Mouse (Mus musculus): ENCODE measurements around the gene Ranbp3l.

Ranbp3l gene

DNA sequence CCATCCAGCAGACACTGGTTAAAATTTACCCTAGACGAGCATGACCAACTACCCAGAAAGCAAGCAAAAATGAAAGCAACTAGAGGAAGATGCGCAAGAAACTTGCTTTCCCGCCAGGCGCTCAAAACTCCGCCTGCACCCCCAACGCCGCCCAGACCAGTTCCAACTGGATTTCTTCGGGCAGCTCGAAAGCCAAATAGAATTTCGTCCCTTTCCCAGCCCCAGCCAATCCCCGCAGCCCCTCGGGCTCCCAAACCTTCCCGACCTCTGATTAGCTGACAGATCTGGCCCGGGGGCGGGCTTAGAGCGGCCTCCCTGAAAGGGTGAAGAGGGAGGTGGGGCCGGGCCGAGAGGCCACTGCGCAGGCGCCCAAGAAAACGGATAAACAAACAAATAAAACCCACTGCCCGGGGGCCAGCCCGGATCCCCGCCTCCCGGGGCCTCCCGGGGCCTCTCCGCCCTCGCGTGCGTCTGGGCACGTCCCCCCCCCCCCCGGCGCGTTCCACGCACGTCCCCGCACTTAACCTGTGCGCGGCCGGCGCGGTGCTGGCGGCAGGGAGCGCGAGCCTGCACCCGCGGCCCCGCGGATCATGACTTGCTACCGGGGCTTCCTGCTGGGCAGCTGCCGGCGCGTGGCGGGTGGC, 103.3 kb downstream of the Ranbp3l start, which contains the start of gene Nadk2:
Gene Nadk2, plus strand, starts transcription at position 349 of the 644 bp plus-strand sequence.
- peak; percentile 96 for DNase-seq (ENCODE audit: low read depth, low spot score)

DNA sequence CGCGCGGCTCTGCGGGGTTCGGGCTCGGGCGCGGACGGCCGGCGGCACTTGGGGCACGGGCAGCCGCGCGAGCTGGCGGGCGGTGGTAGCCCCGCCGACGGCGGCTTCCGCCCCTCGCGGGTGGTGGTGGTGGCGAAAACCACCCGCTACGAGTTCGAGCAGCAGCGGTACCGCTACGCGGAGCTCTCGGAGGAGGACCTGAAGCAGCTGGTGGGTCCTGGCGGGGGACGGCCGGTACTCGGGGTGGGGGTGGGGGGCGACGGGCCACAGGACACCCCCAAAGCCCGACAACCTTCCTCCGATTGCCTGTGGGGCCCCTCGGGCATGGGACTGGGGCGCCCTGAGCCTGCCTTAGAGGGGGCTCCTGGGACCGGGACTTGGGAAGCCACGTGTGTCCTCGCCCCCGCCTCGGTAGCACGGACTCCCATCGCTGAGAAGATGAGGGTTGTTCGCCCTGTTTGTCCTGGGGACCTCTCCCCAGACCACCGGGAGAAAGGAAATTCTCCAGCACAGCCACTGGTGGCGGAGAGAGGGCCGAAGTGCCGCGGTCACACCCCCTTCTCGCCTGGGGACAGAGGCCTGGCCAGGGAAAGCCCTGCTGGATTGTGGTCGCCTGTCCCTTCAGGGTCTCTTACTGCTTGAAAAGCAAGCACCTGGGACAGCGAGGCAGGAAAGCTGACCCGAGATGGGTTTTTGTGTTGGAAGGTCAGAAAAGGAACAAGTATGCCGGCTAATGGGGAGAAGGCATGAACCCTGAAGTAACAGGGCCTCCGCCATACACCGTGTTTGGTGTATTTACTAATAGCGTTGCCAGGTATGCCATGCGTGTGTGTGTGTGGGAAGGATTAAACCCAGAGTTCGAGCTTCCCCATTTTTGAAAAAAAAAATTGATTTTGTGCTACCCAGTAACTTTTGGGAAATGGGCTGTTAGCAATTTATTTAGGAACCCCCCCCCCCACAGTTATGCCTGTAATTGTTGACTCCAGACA, 104.1 kb downstream of the Ranbp3l start:
- DNase-seq (ENCODE audit: low read depth, low spot score): no peak

DNA sequence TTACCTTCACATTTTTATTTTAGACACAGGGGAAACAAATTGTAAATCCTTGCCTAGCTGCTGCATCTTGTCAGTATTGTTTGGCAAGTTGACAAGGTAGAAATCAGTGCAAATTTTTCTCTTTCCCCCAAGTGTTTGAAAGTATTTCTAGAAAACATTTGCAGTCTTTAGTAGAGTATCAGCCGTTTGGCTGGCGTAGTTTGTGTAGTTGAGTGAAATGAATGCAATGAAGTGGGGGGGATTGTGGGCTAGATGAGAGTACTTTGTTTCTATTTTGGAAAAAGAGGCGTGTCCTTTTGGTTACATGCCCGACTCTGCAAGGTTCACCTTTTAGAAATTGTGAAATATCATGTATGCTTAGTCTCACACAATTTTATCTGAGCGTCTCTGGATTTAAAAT, 104.9 kb downstream of the Ranbp3l start:
- DNase-seq (ENCODE audit: low read depth, low spot score): peak; percentile 67

DNA sequence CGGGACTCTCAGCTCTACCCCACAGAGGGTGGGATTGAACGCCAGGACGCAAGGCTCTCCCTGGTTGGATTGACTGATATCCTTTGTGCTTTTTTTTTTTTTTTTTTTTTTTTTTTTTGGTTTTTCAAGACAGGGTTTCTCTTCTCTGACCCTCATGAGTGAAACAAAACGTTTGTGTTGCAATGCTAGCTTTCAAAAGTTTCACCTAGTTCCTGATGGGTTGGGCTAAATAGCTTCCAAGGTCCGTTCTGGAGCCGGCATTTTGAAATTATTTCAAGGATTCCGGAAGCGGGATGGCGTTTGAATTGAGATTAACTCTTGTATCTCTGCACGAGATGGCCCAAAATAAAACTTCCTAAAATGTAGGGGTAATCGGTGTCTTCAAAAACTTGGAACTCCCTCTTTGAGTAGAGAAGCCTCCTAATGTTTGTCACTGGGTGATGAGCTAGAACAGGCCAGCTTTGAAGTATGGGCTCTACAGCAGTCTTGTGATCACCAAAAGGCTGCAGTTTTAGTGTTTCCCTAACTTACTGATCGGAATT, 105.4 kb downstream of the Ranbp3l start:
- DNase-seq (ENCODE audit: low read depth, low spot score): no peak

DNA sequence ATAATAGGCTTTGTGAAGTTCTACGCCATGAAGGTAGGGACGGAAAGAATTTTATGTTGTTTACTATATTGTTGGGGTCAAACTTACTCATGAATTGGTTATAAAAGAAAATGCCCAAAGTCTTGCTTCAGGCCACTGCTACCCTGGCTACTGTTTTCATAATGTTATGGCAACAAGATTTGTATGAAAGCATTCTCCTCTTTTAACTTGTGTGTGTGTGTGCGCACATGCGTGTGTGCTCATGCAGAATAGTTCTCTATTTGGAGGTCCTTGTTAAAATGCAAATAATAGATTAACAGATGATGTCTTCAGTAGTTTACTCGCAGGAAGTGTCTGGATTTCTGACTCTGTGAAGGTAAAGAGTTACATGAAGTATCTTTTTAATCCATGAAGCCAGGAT, 105.9 kb downstream of the Ranbp3l start:
- no peak for DNase-seq (ENCODE audit: low read depth, low spot score)

DNA sequence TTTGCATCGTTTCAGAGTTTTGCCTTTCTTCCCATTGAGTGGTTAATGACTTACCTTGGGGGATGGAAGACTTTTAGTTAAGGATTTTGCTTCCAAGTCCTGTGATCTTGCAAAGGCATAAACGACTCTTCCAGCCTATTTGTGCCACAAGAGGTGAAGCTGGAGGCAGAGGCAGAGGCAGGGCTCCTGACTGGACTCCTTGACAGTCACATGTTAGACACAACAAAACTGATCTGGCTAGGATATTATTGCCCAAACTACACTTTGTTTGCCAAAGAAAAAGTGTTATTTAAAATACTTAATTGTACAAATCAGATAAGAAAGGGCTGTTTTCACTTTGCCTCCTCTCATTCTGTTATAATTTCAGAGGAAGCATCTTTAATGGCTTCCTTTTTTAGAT, 106.4 kb downstream of the Ranbp3l start:
- no peak for DNase-seq (ENCODE audit: low read depth, low spot score)

DNA sequence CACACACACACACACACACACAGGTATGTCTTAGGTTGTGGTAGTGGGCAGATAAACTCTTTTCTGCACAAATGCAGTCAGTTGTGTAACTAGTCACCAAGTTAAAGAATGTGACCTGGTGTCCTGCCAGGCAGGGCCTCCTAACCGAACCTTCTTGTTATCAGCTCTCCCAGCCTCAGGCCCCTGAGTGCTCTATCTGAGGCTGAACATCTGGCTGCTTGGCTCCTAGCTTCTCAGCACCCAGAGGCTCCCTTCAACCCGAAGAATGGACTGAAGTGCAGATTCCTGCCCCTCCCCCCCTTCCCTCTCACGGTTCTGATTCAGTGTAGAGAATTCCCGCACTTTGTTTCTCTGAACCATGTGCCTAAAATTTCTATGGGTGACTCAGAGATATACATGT, 106.9 kb downstream of the Ranbp3l start:
- no peak for DNase-seq (ENCODE audit: low read depth, low spot score)

DNA sequence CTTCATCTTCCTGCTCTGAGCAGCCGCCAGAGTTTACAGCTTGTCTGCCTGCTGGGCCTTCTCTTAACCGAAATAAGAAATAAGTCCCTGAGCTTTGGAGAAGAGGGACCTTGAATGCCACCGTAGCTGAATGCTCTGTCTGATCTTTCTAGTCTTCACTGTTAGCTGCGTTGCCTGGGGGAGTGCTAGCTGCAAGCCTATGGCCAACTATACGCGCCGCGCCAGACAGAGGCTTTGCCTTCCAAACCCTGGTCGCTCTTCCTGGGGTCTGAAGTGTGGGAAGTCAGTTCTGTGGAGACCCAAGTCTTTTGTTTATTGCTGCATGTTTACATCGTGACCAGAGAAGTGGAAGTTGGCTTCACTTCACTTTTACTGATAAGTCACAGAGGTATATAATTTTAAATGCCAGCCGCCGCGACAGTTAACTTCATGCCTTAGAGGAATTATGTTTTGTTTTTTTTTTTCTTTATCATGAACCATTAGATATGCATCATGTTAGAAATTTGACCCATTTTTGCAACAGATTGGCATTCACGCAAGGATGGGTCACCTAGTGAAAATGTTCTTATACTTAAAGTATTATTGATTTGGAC, 108.0 kb downstream of the Ranbp3l start:
- DNase-seq (ENCODE audit: low read depth, low spot score): no peak

DNA sequence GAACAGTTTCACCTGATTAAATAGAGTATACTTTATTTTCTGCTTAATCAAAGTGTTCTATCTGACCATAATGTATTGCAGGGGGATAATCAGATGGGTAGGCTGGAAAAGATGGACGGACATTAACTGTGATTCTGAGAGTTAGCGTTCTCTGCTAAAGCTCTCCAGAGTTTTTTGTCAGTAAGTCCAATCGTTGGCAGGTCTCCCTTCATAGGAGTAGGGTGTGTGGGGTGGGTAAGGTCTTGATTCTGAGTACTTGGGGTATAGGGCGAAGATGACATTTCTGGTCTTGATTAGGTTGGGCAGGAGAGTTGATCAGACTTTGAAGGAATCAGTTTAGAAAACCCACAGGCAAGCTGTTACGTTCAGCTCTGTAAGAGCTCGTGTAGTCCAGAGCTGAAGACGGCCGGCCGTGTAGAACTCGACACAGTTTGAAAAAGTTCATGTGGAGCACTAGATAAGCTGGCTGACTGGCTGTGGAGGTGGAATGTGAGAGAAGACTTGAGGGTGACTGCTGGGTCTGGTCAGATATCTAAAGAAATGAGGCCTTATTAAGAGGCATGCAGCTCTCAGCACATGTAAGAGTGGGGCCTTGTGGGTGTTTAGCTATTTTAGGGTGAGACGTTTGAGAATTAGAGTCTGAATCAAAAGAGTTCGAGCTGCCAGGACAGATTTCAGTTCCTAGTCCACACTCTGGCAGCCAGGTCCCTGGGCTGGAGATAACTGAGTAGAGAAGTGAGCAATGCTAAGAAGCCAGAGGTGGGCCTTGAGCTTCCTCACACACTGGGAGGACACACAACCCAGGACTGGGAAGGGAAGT, 110.9 kb downstream of the Ranbp3l start:
- no peak for DNase-seq (ENCODE audit: low read depth, low spot score)

DNA sequence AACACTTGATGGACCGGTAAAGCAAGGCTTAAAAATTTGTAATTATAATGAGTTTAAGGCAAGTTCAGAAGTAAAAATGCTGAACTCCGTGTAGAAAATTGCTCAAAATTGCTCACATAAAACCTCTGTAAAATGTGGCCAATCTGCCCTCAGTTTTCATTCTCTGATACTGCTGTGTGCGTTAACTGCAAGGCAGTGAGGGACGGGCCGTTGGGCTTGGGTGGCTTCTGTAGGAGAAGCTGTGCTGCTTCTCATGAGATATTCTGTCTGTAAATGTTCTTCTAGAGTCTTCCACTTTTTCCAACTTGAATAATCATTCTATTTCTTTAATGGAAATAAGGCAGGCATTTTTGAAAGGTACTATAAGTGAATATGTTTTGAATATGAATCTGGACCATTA, 111.9 kb downstream of the Ranbp3l start:
- DNase-seq (ENCODE audit: low read depth, low spot score): no peak

DNA sequence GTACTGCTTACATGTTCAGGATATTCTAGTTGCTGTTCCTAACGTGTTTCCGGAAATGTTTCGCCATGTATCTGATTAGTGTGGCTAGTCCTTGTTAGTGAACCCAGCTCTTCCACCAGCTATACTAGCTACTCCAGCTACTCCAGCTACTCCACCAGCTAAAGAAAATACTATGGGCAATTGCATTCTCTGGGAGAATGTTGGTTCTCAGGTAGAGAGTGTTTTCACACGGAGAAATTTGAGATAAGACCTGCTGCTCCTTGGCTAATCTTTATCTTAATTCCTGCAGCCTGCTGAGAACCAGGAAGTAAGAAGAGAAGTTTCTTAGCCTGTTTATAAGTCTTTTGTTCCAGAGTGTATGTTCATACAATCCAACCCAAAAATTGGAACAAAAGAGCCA, 112.5 kb downstream of the Ranbp3l start:
- DNase-seq (ENCODE audit: low read depth, low spot score): no peak

DNA sequence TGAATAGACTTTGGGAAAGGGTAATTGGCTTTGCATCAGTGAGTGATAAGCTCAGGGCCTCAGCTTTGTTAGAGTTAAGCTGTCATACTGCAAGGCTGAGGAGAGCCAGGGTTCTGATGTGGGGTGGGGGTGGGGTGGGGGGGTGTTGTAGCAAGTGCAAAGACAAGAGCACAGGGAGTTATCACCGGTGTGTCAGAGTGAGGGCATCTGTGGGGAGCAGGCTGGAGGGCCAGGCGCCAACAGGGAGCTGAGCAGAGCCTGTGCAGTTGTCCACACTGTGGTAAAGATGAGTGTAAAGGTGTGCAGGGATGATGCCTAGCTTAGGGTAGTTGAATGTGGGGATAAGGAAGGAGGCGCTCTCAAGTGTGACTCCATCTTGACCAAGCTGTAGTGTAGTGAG, 113.5 kb downstream of the Ranbp3l start:
- no peak for DNase-seq (ENCODE audit: low read depth, low spot score)

DNA sequence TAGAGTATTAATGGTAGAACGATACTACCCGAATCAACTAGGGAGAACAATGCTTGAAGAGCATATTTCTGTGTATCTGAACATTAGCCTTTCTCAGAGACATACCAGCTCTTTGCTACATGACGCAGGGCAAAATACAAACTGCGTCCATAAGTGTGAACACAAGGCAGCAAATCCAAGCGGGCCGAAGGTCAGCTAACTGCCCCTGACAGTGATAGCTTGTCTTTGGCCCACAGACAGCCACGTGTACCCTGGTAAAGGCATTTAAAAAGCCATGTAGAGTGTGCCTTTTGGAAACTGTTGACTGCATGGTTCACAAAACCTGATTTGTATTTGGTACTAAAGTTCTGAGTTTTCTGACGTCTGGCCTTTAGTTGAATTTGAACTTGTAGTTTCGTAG, 115.0 kb downstream of the Ranbp3l start:
- no peak for DNase-seq (ENCODE audit: low read depth, low spot score)

DNA sequence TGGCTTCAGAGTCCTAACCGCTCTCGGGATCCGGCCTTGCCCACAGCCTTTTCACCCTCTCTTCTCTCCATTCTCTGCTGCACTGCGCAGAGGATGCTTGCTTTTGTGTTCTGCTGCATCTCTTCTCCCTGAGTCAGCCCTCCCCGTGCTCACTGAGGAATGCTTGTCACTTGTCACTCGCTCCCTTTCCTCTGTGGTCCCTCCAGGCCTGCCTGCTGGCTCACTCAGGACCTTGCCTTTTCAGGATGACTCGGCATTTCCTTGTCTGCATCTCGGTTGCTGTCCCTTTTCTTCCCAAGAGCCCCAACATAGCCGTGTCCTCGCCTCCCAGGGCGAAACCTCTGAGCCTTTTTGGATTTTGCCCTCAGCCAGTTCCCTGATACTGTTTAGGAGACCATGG, 119.1 kb downstream of the Ranbp3l start:
- DNase-seq (ENCODE audit: low read depth, low spot score): no peak

DNA sequence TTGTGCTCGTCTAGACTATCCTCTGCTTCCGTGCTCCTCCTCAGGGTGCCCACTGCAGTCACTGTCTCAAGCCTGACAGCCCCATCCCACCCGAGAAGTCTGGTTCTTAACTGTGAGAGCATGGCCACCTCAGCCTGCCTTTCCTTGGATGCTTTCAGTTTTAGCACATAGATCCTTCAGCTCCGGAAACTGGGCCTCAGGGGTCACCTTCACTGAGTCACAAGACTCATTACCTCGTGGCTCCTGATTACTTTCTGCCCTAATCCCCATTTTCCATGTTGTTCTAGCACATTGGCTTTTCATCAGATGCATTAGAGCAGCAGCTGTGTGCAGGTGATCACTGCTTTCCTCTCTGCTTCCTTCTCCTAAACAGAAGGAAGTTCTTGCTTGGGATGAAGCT, 119.7 kb downstream of the Ranbp3l start:
- DNase-seq (ENCODE audit: low read depth, low spot score): no peak

DNA sequence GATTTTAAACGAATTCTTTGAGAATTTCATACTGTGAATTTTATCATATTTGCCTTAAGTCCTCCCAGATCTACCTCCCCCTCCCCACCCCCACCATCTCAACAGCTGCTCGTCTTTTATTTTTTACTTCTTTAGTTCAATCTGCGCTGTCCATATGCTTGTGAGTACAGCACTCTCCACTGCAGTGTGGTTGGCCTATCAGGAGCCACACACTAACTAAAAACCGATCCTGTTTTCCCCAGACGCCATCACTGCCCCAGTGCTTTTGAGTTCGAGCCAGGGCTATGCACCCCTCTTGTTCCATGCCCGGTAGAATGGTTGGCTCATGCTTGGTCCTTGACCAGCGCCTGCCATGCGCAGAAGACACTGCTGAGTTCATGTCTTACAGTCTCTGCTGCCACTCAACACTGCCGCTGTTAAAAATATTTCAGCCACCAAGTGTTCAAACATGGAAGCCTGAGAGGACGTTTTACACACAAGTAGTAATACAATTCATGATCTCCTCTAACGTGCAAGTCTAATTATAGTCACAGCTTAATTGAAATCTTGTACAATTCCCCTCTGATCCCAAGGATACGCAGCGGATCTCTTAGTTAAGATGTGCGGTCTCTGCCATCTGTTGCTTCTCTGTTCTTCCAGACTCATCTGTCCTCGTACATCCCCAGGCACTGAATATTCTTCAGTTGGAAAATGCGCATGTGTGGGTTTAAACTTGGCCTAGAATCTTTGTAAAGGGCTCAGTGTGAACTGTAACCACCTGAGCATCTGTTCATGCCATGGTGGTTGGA, 120.3 kb downstream of the Ranbp3l start:
- DNase-seq (ENCODE audit: low read depth, low spot score): no peak

DNA sequence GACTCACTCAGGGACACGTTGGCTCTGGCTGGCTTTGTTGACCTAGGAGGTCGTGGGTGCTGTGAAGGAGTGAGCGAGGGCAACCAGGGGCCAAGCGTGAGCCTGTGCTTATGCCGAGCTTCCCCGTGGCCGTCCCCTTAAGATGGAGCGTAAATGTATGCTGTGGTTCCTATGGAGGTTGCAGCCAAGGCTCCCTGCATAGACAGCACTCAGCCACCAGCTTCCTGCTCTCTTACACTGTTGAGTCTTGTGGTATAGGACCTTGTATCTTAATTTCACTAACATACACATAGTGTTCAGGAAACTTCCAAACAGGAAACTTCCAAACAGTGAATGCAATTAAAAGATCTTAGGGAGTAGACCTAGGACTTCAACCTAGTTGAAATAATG, 120.9 kb downstream of the Ranbp3l start:
- no peak for DNase-seq (ENCODE audit: low read depth, low spot score)

DNA sequence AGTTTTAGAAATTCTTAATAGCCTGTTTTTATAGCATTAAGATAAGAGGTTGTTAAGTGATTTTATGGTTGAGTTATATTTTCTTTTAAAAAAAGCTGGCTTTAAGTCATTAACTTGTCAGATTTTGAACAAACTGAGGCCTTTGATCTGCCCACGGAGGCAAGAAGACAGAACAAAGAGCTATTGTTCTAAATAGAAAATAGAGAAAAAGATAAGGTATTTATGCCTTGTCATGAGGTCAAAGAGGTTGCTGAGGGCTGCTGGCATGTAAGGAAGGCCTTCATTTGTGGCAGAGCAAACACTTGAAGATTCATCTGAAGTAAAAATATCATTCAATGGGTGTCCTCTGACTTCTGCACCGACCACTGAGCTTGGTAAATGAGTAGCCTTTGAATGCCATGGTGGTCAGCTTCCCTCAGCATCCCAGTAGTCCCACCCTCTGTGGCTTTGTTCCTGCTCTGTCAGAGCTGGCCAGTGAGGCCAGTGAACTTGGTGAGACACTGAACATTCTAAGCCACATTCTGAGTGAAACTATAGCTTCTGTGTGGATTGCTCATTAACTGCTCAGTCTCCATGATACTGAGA, 121.5 kb downstream of the Ranbp3l start:
- no peak for DNase-seq (ENCODE audit: low read depth, low spot score)

DNA sequence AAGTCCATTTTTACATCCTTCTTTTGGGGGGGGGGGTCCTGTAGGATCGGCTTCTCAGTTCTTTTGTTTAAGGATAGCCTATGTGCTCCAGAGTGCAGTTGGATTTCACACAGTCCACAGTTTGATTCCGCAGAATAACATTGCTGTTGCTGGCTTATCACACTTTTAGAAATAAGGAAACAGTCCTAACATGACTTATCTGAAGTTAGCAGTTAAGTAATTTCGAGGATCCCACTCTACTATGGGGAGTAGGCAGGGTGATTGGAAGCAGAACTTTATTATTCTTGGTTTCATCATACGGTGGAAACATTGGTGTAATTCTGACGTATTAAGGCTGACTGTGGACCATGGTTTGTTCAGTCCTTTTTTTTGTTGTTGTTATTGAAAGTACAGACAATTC, 122.9 kb downstream of the Ranbp3l start:
- DNase-seq (ENCODE audit: low read depth, low spot score): no peak

All from CD4-positive helper T cell, adult 2 months (primary cell).